Mouse (Mus musculus): ENCODE data around the gene Sumo1.
A peak's percentile ranks its signal among the peaks of the same experiment; 100 is the strongest.

DNA sequence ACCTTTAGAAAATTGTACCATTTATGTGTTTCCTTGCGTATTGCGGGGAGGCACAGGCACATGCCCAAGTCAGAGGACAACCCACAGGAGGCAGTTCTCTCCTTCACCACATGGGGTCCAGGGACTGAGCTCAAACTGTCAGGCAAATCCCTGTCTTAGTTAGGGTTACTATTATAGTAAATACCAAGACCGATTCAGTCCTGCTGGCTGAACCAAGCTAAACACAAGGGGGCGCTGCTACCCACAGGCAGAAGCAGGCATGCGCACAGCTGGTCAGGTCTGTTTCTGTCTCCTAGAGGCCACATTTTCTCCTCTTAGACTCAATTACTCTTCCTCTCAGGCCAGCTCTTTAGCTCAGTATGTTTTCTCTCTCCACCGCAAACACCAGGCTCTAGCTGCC, 56.8 kb downstream of the Sumo1 start:
- peak; percentile 61 for TF ChIP-seq CTCF (IDR thresholded peaks at IDR 0.05)
- TF ChIP-seq POLR2A (IDR thresholded peaks at IDR 0.05; ENCODE audit: insufficient read depth, low read depth, low read length) = no peak
